Mouse (Mus musculus) liver, embryonic 15.5 days (tissue): ENCODE results near the gene Zbtb21. TPM values are rescaled to one million over a fixed set of nuclear protein-coding genes. Genes with fewer than 3 reads are reported as not detected.

ENCODE experiments used
- ATAC-seq: fragments of 200-750 bp; cut with Nextera tagmentation; 2 replicates; pipeline ENCODE4 v1.8.0; 2017; ENCODE audit warnings: moderate number of reproducible peaks, mild to moderate bottlenecking, moderate library complexity; ENCODE audit not compliant: insufficient read depth
- H3K27ac ChIP-seq: fragments of 300-500 bp; sonication (generic); replicated peaks from 2 replicates; pipeline ENCODE4 v1.5.1; 2015; ENCODE audit warnings: mild to moderate bottlenecking, inconsistent platforms
- H3K27me3 ChIP-seq: fragments of 300-500 bp; sonication (generic); 2 replicates; pipeline ENCODE4 v1.6.1; 2015; ENCODE audit warnings: mild to moderate bottlenecking, inconsistent platforms
- H3K36me3 ChIP-seq: fragments of 300-500 bp; sonication (generic); replicated peaks from 2 replicates; pipeline ENCODE4 v1.6.1; 2015; ENCODE audit warnings: moderate library complexity, mild to moderate bottlenecking, inconsistent platforms
- H3K4me1 ChIP-seq: fragments of 300-500 bp; sonication (generic); replicated peaks from 2 replicates; pipeline ENCODE4 v1.6.1; 2015; ENCODE audit warnings: inconsistent platforms
- H3K4me2 ChIP-seq: fragments of 300-500 bp; sonication (generic); 2 replicates; pipeline ENCODE4 v1.6.1; 2015; ENCODE audit warnings: moderate library complexity, mild to moderate bottlenecking, inconsistent platforms
- H3K4me3 ChIP-seq: fragments of 300-500 bp; sonication (generic); replicated peaks from 2 replicates; pipeline ENCODE4 v1.5.1; 2015; ENCODE audit warnings: mild to moderate bottlenecking, inconsistent platforms
- H3K9ac ChIP-seq: fragments of 300-500 bp; sonication (generic); 2 replicates; pipeline ENCODE4 v1.6.1; 2015; ENCODE audit warnings: moderate library complexity, mild to moderate bottlenecking, inconsistent platforms
- H3K9me3 ChIP-seq: fragments of 300-500 bp; sonication (generic); replicated peaks from 2 replicates; pipeline ENCODE4 v1.6.1; 2016; ENCODE audit warnings: inconsistent platforms
- WGBS: fragments of 180-500 bp; shearing (Covaris S2); methylation state at CpG from one replicate; pipeline ENCODE4 v1.1.7; 2015; ENCODE audit warnings: mixed read lengths; ENCODE audit not compliant: insufficient replicate concordance; 5-methylcytosine and 5-hydroxymethylcytosine counted together
- polyA plus RNA-seq: library from polyadenylated mRNA; unstranded; fragments of >200 nt; fragmentation: Nextera tagmentation; extraction: Ambion mirVana; gene quantifications from 2 replicates; pipeline ENCODE4 v1.2.1, GENCODE M21; 2015

Zbtb21 gene
- polyA plus RNA-seq, 1 experiment from 2014 or later, result 3.3 TPM

GRCm38 (mm10) chr16:97921961-97922778 is 40.3 kb downstream of the Zbtb21 start:
- H3K9ac ChIP-seq, result peak overlapping the region; percentile 70
- no peaks in the 10 kb centered on the region for H3K9me3 ChIP-seq
- H3K27ac ChIP-seq, result peak overlapping the region; percentile 71
- ATAC-seq, result peak; percentile 86
- H3K4me1 ChIP-seq, result peaks cover 32% of the 10 kb centered on the region
- H3K36me3 ChIP-seq, result no peaks in the 10 kb centered on the region
- no peaks in the 10 kb centered on the region for H3K27me3 ChIP-seq
- H3K4me3 ChIP-seq, result peak overlapping the region; percentile 76
- WGBS, result under 1% methylated on average over 75 of the region's 75 CpGs
- peak overlapping the region; percentile 97 for H3K4me2 ChIP-seq

GRCm38 (mm10) chr16:97920621-97921020 is 41.8 kb downstream of the Zbtb21 start:
- Histone ChIP-seq H3K9ac (no peak overlapping the region), H3K4me2 (no peak overlapping the region; the same call in 1 of the 2 replicates), H3K36me3 (no peaks in the 10 kb centered on the region), H3K4me1 (peaks cover 26% of the 10 kb centered on the region), H3K27me3 (no peaks in the 10 kb centered on the region), H3K27ac (no peak overlapping the region), H3K4me3 (no peak overlapping the region), H3K9me3 (no peaks in the 10 kb centered on the region)
- 80% methylated on average over 1 of the region's 1 CpGs for WGBS
- no peak for ATAC-seq

GRCm38 (mm10) chr16:97919793-97920192 is 42.6 kb downstream of the Zbtb21 start:
- H3K27me3 ChIP-seq, result no peaks in the 10 kb centered on the region
- H3K27ac ChIP-seq, result no peak overlapping the region
- no peaks in the 10 kb centered on the region for H3K9me3 ChIP-seq
- no peak overlapping the region for H3K4me2 ChIP-seq
- H3K36me3 ChIP-seq, result no peaks in the 10 kb centered on the region
- H3K4me3 ChIP-seq, result no peak overlapping the region
- WGBS, result 19% methylated on average over 2 of the region's 2 CpGs
- H3K9ac ChIP-seq, result no peak overlapping the region
- peaks cover 25% of the 10 kb centered on the region for H3K4me1 ChIP-seq
- no peak for ATAC-seq

- no peak for ATAC-seq
- Histone ChIP-seq H3K4me1 (peaks cover 10% of the 10 kb centered on the region), H3K27me3 (no peaks in the 10 kb centered on the region), H3K4me2 (no peak overlapping the region), H3K4me3 (no peak overlapping the region), H3K9ac (no peak overlapping the region), H3K36me3 (no peaks in the 10 kb centered on the region), H3K9me3 (no peaks in the 10 kb centered on the region), H3K27ac (no peak overlapping the region)
Measured at GRCm38 (mm10) chr16:97912873-97913272, 49.5 kb downstream of the Zbtb21 start.

- Histone ChIP-seq H3K9ac (no peak overlapping the region), H3K4me3 (no peak overlapping the region), H3K9me3 (no peaks in the 10 kb centered on the region), H3K4me1 (peaks cover 27% of the 10 kb centered on the region), H3K27ac (no peak overlapping the region), H3K36me3 (no peaks in the 10 kb centered on the region), H3K4me2 (no peak overlapping the region), H3K27me3 (no peaks in the 10 kb centered on the region)
- 0 out of 2 replicates have a peak, but pooled peaks have one; percentile 28 for ATAC-seq
- 85% methylated on average over 1 of the region's 1 CpGs for WGBS
Measured at GRCm38 (mm10) chr16:97909356-97909755, 53.1 kb downstream of the Zbtb21 start.

- no peak overlapping the region for H3K4me3 ChIP-seq
- no peaks in the 10 kb centered on the region for H3K9me3 ChIP-seq
- H3K27me3 ChIP-seq, result no peaks in the 10 kb centered on the region
- peaks cover 34% of the 10 kb centered on the region for H3K4me1 ChIP-seq
- H3K27ac ChIP-seq, result 0 out of 2 replicates have a peak overlapping the region, but pooled peaks have one; percentile 1
- 24% methylated on average over 6 of the region's 6 CpGs for whole genome bisulfite sequencing
- H3K9ac ChIP-seq, result no peak overlapping the region
- H3K36me3 ChIP-seq, result no peaks in the 10 kb centered on the region
- ATAC-seq, result peak; percentile 78
- no peak overlapping the region for H3K4me2 ChIP-seq
Measured at GRCm38 (mm10) chr16:97907496-97907895, 54.9 kb downstream of the Zbtb21 start.

GRCm38 (mm10) chr16:97906337-97906736 is 56.1 kb downstream of the Zbtb21 start:
- H3K27me3 ChIP-seq, result no peaks in the 10 kb centered on the region
- no peak overlapping the region for H3K9ac ChIP-seq
- peaks cover 34% of the 10 kb centered on the region for H3K4me1 ChIP-seq
- no peak overlapping the region for H3K27ac ChIP-seq
- no peaks in the 10 kb centered on the region for H3K9me3 ChIP-seq
- H3K4me3 ChIP-seq, result no peak overlapping the region
- H3K36me3 ChIP-seq, result no peaks in the 10 kb centered on the region
- H3K4me2 ChIP-seq, result no peak overlapping the region
- no peak for ATAC-seq

- no peak overlapping the region for H3K4me2 ChIP-seq
- no peak for ATAC-seq
- no peaks in the 10 kb centered on the region for H3K27me3 ChIP-seq
- H3K27ac ChIP-seq, result no peak overlapping the region
- no peaks in the 10 kb centered on the region for H3K9me3 ChIP-seq
- H3K4me1 ChIP-seq, result peaks cover 34% of the 10 kb centered on the region
- 71% methylated on average over 2 of the region's 2 CpGs for WGBS
- no peak overlapping the region for H3K4me3 ChIP-seq
- H3K36me3 ChIP-seq, result no peaks in the 10 kb centered on the region
- H3K9ac ChIP-seq, result no peak overlapping the region
Measured at GRCm38 (mm10) chr16:97905449-97905991, 56.9 kb downstream of the Zbtb21 start.

GRCm38 (mm10) chr16:97904035-97904434 is 58.4 kb downstream of the Zbtb21 start:
- 27% methylated on average over 3 of the region's 3 CpGs for WGBS
- Histone ChIP-seq H3K9ac (no peak overlapping the region), H3K27ac (no peak overlapping the region), H3K4me3 (no peak overlapping the region), H3K36me3 (no peaks in the 10 kb centered on the region), H3K4me2 (no peak overlapping the region), H3K9me3 (no peaks in the 10 kb centered on the region), H3K4me1 (peaks cover 28% of the 10 kb centered on the region), H3K27me3 (no peaks in the 10 kb centered on the region)
- no peak for ATAC-seq

GRCm38 (mm10) chr16:97897346-97898024 is 64.9 kb downstream of the Zbtb21 start:
- no peaks in the 10 kb centered on the region for H3K4me1 ChIP-seq
- no peak overlapping the region for H3K27ac ChIP-seq
- no peak overlapping the region for H3K9ac ChIP-seq
- H3K27me3 ChIP-seq, result no peaks in the 10 kb centered on the region
- no peak for ATAC-seq
- H3K4me2 ChIP-seq, result no peak overlapping the region
- WGBS, result 58% methylated on average over 5 of the region's 5 CpGs
- H3K4me3 ChIP-seq, result no peak overlapping the region
- no peaks in the 10 kb centered on the region for H3K36me3 ChIP-seq
- no peaks in the 10 kb centered on the region for H3K9me3 ChIP-seq
